Mouse (Mus musculus) stomach, embryonic 16.5 days (tissue): Measurements from ENCODE around the gene Stac3. TPM values are rescaled to one million over a fixed set of nuclear protein-coding genes. Genes with fewer than 3 reads are reported as not detected.
A peak's percentile ranks its signal among the peaks of the same experiment; 100 is the strongest.

Source experiments
- ATAC-seq: fragments of 200-750 bp; cut with Nextera tagmentation; 2 replicates; pipeline ENCODE4 v1.8.0; 2017; ENCODE audit warnings: moderate number of reproducible peaks, moderate TSS enrichment; ENCODE audit not compliant: insufficient read depth, low FRiP score
- H3K27ac ChIP-seq: fragments of 300-500 bp; sonication (generic); 2 replicates; pipeline ENCODE4 v1.5.1; 2014; ENCODE audit warnings: low read length
- H3K27me3 ChIP-seq: fragments of 300-500 bp; sonication (generic); 2 replicates; pipeline ENCODE4 v1.6.1; 2014; ENCODE audit warnings: low read length, control low read depth, mixed read lengths; ENCODE audit not compliant: control insufficient read depth, insufficient read depth
- H3K36me3 ChIP-seq: fragments of 300-500 bp; sonication (generic); 2 replicates; pipeline ENCODE4 v1.6.1; 2014; ENCODE audit warnings: low read length; ENCODE audit not compliant: control insufficient read depth, insufficient read depth
- H3K4me1 ChIP-seq: fragments of 300-500 bp; sonication (generic); 2 replicates; pipeline ENCODE4 v1.6.1; 2014; ENCODE audit warnings: low read length, control low read depth, mixed read lengths; ENCODE audit not compliant: control insufficient read depth, insufficient read depth
- H3K4me2 ChIP-seq: fragments of 300-500 bp; sonication (generic); 2 replicates; pipeline ENCODE4 v1.6.1; 2014; ENCODE audit warnings: low read depth, low read length, mixed read lengths
- H3K4me3 ChIP-seq: fragments of 300-500 bp; sonication (generic); replicated peaks from 2 replicates; pipeline ENCODE4 v1.5.1; 2014; ENCODE audit warnings: mild to moderate bottlenecking, low read length
- H3K9ac ChIP-seq: fragments of 300-500 bp; sonication (generic); 2 replicates; pipeline ENCODE4 v1.6.1; 2014; ENCODE audit warnings: low read length
- H3K9me3 ChIP-seq: fragments of 300-500 bp; sonication (generic); replicated peaks from 2 replicates; pipeline ENCODE4 v1.6.1; 2016; ENCODE audit warnings: low read length, control low read depth; ENCODE audit not compliant: control insufficient read depth
- WGBS: fragments of 180-500 bp; shearing (Covaris S2); extraction: QIAGEN DNeasy Blood & Tissue Kit; methylation state at CpG from one replicate; pipeline ENCODE4 v1.1.7; 2014; 5-methylcytosine and 5-hydroxymethylcytosine counted together
- polyA plus RNA-seq: library from polyadenylated mRNA; unstranded; fragments of >200 nt; fragmentation: Nextera tagmentation; extraction: Ambion mirVana; gene quantifications from 2 replicates; pipeline ENCODE4 v1.2.1, GENCODE M21; 2015

Gene Stac3
- polyA plus RNA-seq, 1 experiment from 2014 or later: 5.5 TPM

GRCm38 (mm10) chr10:127499516-127499915 lies 2.0 kb upstream of the Stac3 start:
- H3K27me3 ChIP-seq: no peaks in the 10 kb centered on the region
- 86% methylated on average over 5 of the region's 5 CpGs for WGBS
- no peak overlapping the region for H3K27ac ChIP-seq
- H3K9me3 ChIP-seq: no peaks in the 10 kb centered on the region
- H3K4me2 ChIP-seq: no peak overlapping the region
- no peak overlapping the region for H3K4me3 ChIP-seq
- H3K4me1 ChIP-seq: no peaks in the 10 kb centered on the region
- H3K36me3 ChIP-seq: peaks cover 16% of the 10 kb centered on the region
- no peak for ATAC-seq
- no peak overlapping the region for H3K9ac ChIP-seq

- Histone ChIP-seq H3K4me2 (no peak overlapping the region), H3K27ac (no peak overlapping the region), H3K9me3 (no peaks in the 10 kb centered on the region), H3K27me3 (no peaks in the 10 kb centered on the region), H3K36me3 (peaks cover 11% of the 10 kb centered on the region), H3K9ac (no peak overlapping the region), H3K4me3 (no peak overlapping the region), H3K4me1 (no peaks in the 10 kb centered on the region)
- ATAC-seq: no peak
- 80% methylated on average over 4 of the region's 4 CpGs for WGBS
Measured at GRCm38 (mm10) chr10:127500042-127500441, 1.4 kb upstream of the Stac3 start.

- H3K36me3 ChIP-seq: no peaks in the 10 kb centered on the region
- peaks cover 29% of the 10 kb centered on the region for H3K4me1 ChIP-seq
- WGBS: 4% methylated on average over 15 of the region's 15 CpGs
- peak overlapping the region; percentile 64 for H3K4me2 ChIP-seq
- H3K27ac ChIP-seq: no peak overlapping the region
- no peak overlapping the region for H3K4me3 ChIP-seq
- H3K9me3 ChIP-seq: no peaks in the 10 kb centered on the region
- peaks cover 37% of the 10 kb centered on the region for H3K27me3 ChIP-seq
- no peak for ATAC-seq
- H3K9ac ChIP-seq: no peak overlapping the region
Measured at GRCm38 (mm10) chr10:127508239-127508638, 6.8 kb downstream of the Stac3 start.

GRCm38 (mm10) chr10:127509051-127509836 lies 7.8 kb downstream of the Stac3 start:
- H3K36me3 ChIP-seq: no peaks in the 10 kb centered on the region
- peaks cover 39% of the 10 kb centered on the region for H3K4me1 ChIP-seq
- H3K9ac ChIP-seq: peak overlapping the region; percentile 47; the same call in 1 of the 2 replicates
- WGBS: 1% methylated on average over 35 of the region's 35 CpGs
- peak overlapping the region; percentile 46 for H3K4me3 ChIP-seq
- H3K4me2 ChIP-seq: peak overlapping the region; percentile 64
- H3K9me3 ChIP-seq: no peaks in the 10 kb centered on the region
- no peak overlapping the region for H3K27ac ChIP-seq
- ATAC-seq: peak; percentile 47
- peaks cover 47% of the 10 kb centered on the region for H3K27me3 ChIP-seq

- Histone ChIP-seq H3K4me3 (peak overlapping the region; percentile 46; the same call in 1 of the 2 replicates), H3K36me3 (no peaks in the 10 kb centered on the region), H3K9ac (no peak overlapping the region), H3K9me3 (no peaks in the 10 kb centered on the region), H3K4me1 (peaks cover 46% of the 10 kb centered on the region), H3K4me2 (peak overlapping the region; percentile 64), H3K27ac (no peak overlapping the region), H3K27me3 (peaks cover 47% of the 10 kb centered on the region)
- ATAC-seq: no peak
- WGBS: 23% methylated on average over 17 of the region's 17 CpGs
Measured at GRCm38 (mm10) chr10:127509837-127510701, 8.6 kb downstream of the Stac3 start.

GRCm38 (mm10) chr10:127510895-127511617 lies 9.6 kb downstream of the Stac3 start:
- H3K4me3 ChIP-seq: peak overlapping the region; percentile 55; the same call in 1 of the 2 replicates
- H3K27ac ChIP-seq: 0 out of 2 replicates have a peak overlapping the region, but pooled peaks have one; percentile 12
- peaks cover 56% of the 10 kb centered on the region for H3K4me1 ChIP-seq
- H3K4me2 ChIP-seq: peak overlapping the region; percentile 91
- H3K36me3 ChIP-seq: no peaks in the 10 kb centered on the region
- H3K9me3 ChIP-seq: no peaks in the 10 kb centered on the region
- no peak for ATAC-seq
- no peak overlapping the region for H3K9ac ChIP-seq
- WGBS: 19% methylated on average over 11 of the region's 11 CpGs
- H3K27me3 ChIP-seq: peaks cover 47% of the 10 kb centered on the region

GRCm38 (mm10) chr10:127511634-127512306 lies 10.3 kb downstream of the Stac3 start:
- H3K4me2 ChIP-seq: peak overlapping the region; percentile 91
- no peaks in the 10 kb centered on the region for H3K9me3 ChIP-seq
- H3K4me3 ChIP-seq: peak overlapping the region; percentile 55
- H3K36me3 ChIP-seq: no peaks in the 10 kb centered on the region
- H3K9ac ChIP-seq: peak overlapping the region; percentile 72
- WGBS: under 1% methylated on average over 45 of the region's 46 CpGs
- peaks cover 47% of the 10 kb centered on the region for H3K27me3 ChIP-seq
- 0 out of 2 replicates have a peak overlapping the region, but pooled peaks have one; percentile 15 for H3K27ac ChIP-seq
- H3K4me1 ChIP-seq: peaks cover 63% of the 10 kb centered on the region
- ATAC-seq: no peak

GRCm38 (mm10) chr10:127512307-127512666 lies 10.8 kb downstream of the Stac3 start:
- Histone ChIP-seq H3K9me3 (no peaks in the 10 kb centered on the region), H3K4me1 (peaks cover 68% of the 10 kb centered on the region), H3K27ac (no peak overlapping the region), H3K4me2 (peak overlapping the region; percentile 91), H3K4me3 (peak overlapping the region; percentile 55), H3K9ac (peak overlapping the region; percentile 72; the same call in 1 of the 2 replicates), H3K27me3 (peaks cover 47% of the 10 kb centered on the region), H3K36me3 (no peaks in the 10 kb centered on the region)
- 8% methylated on average over 7 of the region's 7 CpGs for WGBS
- ATAC-seq: no peak
